Mouse (Mus musculus) yolk sac, embryonic 10.5 days (tissue): ENCODE results near the gene 2210407C18Rik.
A peak's percentile ranks its signal among the peaks of the same experiment; 100 is the strongest.

Source experiments
- DNase-seq: peaks from one replicate; pipeline ENCODE4 v3.0.0-alpha.2; 2017; ENCODE audit warnings: low spot score

The 2210407C18Rik gene

DNA sequence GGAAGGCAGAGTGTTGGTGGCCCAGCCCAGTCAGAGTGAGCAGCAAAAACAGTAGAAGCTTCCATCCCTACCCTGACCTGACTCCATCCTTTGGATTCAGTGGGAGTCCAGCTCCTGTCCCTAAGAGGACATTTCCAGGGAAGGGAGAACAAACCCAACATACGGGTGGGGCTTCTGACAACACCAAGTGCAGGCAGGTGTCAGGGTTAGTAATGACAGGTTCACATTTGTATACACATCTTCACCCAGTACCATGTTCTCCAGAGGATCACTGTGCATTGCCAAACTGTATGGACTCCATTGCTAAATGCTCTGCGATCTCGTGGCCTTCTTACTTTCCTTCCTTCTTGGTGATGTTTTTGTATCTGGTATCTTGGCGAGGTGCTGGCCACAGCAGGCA, at the start of gene 2210407C18Rik:
Gene 2210407C18Rik (minus strand): TSS at position 101 of the 400 bp plus-strand sequence.
- no peak for DNase-seq

DNA sequence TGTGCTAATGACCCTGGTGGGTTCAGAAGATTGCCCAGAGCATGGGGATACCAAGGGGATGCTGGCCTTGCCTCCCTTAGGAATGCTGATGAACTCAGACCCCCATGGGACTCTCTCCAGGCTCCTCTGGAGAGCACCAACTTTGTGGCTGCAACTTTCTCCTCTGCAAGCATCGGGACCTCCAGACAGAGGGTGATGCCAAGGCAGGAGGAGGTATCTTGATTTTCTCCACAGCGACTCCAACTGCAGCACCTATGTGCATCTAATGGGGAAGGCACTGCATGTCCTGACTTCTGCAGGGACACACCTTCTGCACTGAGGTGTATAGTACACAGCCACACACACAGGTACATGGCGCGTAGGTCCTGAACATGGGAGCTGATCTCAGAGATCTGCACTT, 42.7 kb upstream of the 2210407C18Rik start, which contains the start of gene Olfr322:
Gene Olfr322 (plus strand): TSS at position 187 of the 400 bp plus-strand sequence.
- no peak for DNase-seq

DNA sequence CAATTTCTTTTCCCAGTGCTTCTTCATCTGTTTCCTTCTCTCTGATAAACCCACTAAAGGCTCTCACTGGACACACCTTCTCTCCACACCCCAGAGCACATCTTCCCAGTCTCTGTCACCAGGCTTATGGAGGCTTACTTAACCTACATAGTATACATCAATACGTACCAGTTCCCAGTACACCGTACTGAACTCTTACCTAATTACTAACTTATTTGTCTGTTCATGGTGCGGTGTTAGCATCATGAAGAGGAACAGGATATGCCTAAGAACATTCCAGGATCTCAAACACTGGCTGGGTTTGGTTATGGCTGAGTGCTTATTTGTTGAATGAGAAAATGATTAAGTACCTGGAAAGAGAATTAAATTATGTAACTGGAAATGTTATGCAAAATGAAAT, 39.3 kb upstream of the 2210407C18Rik start:
- DNase-seq: no peak

DNA sequence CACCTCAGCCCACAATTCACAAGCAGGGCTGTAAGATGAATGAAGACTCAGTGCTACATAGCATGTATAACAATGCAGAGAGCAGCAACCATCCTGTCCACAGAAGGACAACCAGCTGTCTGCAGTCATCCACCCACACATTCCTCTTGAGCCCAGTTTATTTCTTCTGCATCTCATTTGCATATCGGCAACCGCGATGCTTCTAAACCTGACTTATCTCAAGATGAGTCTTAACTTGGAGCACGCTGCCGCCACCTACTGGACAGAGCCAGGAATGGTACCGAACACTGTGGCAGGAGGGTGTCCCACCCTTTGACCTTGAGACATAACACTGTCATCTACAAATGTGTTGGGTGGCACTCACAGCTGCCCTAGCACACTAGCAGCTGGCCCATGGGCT, 27.5 kb upstream of the 2210407C18Rik start:
- peak; percentile 21 for DNase-seq

DNA sequence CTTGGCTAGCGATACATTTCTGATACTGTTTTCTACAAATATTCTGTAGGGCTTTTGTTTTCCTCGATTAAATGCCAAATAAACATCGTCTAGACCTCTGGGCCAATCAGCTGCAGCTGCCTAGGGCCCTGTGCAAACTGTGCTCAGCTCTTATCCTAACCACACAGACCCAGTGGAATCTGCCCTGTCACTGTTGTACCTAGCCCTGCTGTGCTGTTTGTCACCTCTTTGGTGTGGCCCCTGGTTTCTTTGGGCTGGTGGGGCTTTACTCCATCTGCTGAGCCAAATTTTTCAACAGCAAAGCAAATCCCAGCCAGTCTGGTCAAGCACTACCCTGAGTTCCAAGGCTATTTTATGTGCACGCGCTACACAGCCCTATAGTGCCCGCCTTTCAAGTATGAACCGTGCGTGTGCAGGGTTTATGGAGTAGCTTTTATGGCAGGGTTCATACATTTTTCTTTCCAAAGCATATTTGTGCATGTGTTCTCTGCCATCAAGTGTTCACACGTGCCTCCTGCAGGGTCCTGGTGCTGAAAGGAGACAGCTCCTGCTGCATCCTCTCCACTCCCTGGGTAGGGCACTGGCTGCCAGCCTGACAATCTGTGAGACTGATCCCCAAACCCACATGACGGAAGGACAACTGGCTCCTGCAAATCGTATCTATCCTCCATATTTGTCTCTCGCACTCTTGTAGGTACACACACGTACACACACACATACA, 25.9 kb upstream of the 2210407C18Rik start:
- DNase-seq: peak; percentile 13

DNA sequence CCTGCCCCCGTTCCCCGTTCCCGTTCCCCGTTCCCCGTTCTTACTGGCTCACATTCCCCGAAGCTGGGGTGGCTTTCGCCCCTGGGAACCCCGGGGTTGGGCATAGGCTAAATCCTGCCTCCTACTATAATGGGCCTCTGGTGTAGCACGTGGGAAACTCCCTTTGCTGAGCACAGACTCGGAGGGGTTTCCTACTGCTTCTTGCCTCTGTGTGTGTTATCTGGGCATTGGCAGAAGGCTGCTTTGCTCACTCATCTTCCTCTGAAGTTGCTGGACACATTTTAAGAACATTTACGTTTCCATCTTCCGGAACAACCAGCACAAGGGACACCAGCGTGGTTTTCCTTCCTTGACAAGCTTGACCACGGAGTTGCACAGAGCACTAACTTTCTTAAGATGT, 25.2 kb upstream of the 2210407C18Rik start:
- no peak for DNase-seq

DNA sequence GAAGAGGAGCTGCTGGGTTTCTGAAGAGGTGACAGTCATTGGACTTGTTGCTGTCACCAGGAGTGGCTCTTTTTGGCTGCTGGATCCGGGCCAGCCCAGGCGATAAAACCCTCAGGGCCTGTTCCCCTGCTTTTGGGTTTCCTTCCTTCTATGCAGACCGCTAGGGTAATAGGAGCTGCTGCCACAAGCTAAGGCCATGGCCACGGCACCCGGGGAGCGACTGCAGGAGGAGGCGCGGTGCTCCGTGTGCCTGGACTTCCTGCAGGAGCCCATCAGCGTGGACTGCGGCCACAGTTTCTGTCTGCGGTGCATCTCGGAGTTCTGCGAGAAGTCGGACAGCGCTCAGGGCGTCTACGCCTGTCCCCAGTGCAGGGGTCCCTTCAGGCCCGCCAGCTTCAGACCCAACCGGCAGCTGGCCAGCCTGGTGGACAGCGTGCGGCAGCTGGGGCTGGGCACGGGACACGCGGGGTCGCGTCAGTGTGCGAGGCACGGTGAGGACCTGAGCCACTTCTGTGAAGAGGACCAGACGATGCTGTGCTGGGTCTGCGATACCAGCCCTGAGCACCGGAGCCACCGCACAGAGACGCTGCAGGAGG, 24.5 kb upstream of the 2210407C18Rik start, which contains the start of gene Trim58:
Gene Trim58 (plus strand): TSS at position 194 of the 596 bp plus-strand sequence.
- peak; percentile 13 for DNase-seq

DNA sequence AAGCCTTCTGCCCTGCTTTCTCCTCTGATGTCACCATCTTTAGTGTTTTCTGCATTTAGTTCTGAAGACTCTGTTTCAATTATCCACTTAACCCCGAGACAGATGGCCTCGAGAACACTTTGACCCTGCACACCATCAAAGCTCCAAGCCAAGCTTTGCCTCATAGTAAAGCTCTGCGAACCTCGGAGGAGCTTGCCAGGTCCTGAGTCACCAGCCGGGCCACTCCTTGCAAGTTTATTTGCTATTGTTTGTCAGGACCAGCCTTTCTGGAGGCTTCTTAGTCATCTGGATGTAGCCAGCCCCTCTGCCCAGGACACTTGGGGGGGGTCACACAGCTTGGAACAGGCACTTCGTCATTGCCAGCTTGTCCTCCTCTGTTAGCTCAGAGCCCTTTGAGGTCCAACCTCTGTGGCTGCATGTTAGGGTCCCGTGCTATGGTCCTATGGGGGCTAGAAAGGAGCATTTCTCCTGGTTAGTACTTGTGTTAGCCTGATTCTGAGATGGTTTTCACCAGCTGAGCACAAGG, 22.4 kb upstream of the 2210407C18Rik start:
- no peak for DNase-seq

DNA sequence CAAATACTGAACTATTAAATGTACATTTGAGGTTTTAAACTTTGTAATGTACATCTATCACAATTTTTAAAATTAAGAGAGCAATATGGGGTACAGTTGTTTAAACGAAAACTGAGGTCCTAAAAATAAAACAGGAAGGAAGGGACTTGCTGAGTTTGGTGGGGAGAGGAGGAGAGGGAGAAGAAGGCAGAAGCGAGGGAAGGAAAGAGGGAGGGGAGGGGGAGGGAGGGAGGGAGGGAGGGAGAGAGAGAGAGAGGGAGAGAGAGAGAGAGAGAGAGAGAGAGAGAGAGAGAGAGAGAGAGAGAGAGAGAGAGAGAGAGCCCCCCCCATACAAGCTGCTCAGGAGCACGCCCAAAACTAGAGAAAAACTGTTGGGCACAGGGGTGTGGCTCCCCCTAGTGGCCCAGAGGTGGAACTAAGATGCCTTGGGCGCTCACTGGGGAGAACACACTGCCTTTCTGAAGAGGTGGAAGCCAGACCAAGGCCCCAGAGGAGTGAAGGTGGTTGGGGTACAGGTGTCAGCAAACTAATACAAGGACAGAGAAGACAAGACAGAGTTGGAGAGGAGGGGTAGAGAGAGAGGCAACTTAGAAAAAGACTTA, 20.6 kb upstream of the 2210407C18Rik start:
- DNase-seq: peak; percentile 22

DNA sequence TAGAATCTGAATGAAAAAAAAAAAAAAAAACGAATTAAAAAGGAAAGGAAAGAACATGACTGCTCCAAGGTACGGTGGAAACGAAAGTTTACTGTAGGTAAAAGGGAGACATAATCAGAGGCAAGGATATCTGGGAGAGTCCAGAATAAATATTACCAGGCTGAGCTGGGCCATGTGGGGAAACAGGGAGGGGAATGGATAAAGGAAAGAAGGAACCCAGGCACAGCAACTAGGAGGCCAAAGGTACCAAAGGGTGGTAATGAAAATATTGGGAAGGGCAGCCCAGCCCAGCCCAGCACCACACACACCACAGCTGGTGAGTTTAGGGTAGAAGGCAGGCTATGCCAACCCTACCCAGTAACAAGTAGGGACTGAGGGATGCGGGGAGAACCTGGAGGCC, 19.0 kb upstream of the 2210407C18Rik start:
- DNase-seq: no peak

DNA sequence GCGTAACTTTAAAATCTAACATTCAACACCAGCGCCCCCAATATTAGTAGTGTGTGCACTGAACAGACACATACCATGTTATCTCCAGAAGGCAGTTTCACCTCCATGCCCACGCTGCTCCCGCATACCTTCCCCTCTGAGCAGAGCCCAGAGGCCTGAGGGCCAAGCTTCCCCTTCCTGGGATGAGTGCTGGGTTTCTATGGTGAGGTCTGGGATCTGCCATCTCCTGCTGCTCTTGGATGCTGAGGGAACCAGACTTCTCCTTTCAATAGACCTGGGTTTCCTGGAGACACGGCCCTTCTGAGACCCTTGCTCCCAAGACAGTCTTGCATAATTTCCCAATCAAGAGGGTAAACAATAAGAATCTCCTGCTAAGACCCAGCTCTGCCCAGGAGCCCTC, 14.5 kb upstream of the 2210407C18Rik start, which contains the start of gene Olfr323:
Gene Olfr323 (minus strand): TSS at position 101 of the 400 bp plus-strand sequence.
- no peak for DNase-seq

DNA sequence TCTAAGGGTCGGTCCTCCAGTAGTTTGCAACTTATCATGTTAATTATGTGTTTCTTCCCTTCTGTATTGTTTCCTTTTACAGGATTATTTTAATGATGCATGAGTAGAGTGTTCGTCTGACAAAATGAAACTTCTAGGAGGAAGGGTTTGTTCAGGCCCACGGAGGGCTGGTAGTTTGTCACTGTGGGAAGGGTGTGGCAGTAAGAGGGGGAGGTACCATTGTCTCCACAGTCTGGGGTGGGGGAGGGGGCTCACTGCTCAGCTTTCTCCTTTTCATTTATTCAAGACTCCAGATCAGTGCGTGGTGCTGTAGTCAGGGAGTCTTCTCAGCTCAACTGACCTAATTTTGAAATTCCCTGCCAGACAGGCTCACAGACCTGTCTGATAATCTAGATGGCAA, 10.3 kb upstream of the 2210407C18Rik start:
- DNase-seq: no peak

DNA sequence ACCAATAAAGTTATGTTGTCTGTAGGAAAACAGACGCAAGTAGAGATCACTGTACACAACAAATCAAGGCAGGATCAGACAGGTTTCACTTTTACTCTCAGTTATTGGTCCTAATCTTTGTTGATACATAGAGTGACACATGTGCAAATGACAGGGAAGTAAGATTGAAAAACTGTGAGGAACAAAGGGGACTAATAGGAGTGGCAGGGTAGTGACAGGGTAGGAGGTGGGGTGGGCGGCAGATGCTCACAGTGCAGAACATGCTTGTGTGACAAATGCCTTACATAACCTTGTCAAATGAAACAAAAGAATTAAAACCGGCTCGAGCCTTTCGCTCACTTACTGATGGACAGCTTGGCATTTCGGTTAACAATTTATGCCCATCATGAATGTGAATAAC, 2.9 kb upstream of the 2210407C18Rik start:
- no peak for DNase-seq

DNA sequence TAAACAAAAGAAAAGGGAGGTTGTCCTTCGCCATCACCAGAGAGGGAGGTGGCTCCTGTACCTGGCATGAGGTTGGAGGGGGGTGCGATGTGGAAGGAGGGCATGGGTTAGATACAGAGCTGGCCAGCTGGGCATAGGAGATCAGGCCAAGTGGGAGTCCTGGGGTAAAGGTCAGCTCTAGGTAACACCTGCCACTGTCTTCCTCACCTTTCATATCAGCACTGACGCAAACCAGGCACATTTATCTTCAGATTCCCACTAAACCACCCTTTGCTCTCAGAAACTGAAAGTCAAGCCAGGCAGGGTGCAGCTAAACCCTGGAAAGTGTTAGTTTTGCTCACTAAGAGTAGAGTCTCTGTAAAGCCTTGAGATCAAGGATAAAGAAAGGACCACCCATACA, 2.5 kb upstream of the 2210407C18Rik start:
- no peak for DNase-seq

DNA sequence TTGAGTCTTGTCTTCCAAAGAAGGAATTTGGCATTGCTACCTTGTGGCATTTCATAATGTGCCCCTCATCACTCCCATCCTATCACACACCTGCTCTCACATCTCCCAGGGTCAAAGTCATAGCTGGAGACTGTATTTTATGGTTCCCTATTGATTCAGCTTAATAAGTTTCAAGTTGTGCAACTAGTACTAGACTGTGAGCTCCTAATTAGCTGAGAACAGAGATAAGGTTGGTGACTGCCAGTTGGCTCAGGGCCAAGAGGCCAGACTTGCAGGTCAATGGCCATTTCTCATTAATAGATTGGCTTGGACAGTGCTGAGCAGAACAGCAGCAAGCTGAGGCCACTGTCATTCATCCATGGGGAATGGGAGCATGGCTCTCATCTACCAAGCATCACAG, 1.3 kb downstream of the 2210407C18Rik start:
- DNase-seq: no peak

DNA sequence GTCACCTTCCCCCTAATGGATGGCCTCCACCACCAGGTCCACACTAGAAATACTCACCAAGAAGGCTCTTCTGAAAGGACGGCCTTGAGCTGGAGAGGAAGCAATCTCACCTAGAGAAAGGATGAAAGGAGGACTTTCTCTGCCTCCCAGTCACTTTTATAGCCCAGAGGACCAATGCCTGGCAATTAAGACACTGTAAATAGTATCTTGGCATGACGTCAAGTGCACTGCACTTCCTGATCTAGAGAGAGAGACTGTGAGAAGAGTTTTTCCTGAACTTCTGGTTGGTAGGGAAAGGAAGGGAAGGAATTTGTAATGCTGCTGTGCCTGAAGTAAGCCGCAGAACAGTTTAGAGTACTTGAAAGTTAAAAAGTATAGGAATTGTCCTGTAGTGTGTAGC, 2.5 kb downstream of the 2210407C18Rik start:
- DNase-seq: no peak

DNA sequence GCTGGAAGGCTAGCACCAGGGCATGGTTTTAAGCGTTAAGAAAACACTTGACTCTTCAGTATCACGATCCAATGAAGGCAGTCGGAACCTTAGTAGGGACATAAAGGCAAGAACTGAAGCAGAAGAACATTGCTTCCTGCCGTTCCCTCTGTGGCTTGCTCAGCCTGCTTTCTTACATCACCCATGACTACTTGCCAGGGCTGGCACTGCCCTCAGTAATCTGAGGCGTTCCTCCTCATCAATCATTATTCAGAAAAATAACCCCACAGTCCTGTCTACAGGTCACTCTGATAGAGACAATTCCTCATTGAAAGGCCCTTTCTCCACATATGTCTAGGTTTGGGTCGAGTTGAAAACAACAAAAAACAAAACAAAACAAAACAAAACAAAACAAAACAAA, 8.8 kb downstream of the 2210407C18Rik start:
- no peak for DNase-seq

DNA sequence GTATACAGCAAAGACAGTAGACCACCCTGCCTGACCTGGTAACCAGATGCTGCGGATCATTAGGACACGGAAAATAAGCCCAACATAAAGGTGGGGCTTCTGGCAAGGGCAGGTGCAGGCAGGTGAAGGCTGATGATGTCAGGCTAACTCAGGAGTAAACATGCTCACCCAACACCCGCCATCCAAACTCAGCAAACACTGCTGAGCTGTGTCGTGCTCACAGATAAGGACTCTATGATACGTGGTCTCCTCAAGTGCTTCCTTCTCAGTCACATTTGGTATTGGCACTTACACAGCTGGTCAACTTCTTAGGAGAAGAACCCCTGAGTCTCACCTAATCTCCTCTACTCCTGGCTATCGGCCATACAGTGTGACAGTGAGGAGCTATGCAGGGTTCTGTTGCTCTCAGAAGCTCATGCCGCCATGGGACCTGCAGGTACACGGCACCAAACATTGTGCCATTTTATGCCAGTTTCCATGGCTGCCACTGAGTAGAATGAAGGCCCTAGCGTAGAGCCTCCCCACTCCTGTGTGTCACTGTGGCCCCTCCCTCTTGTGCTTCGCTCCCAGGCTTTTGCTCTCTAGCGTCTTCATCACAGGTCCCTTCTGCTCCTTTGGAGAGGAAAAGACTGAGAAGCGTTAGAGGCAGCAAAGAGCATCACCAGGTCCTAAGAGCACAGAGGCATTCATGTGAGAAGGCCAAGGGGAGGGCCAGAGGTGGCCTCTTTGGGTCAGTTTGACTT, 9.5 kb downstream of the 2210407C18Rik start:
- no peak for DNase-seq

DNA sequence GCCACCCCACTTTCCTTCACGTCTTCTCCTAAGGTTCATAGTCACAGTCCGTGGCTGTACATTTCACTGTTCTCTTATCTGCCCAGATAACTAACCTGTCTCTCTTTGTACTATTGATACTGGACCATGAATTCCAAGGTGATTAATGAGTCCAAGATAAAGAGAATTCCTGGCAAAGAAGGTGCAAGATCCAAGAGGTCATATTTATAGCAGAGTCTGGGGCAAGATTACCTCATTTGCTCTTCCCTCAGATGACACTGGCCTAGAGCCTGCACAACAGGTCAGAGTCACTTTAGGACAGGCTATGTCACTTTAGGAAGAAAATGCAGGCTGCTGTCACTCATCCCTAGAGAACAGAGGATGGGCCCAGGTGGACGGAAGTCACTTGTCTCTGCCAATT, 10.6 kb downstream of the 2210407C18Rik start:
- peak; percentile 9 for DNase-seq

DNA sequence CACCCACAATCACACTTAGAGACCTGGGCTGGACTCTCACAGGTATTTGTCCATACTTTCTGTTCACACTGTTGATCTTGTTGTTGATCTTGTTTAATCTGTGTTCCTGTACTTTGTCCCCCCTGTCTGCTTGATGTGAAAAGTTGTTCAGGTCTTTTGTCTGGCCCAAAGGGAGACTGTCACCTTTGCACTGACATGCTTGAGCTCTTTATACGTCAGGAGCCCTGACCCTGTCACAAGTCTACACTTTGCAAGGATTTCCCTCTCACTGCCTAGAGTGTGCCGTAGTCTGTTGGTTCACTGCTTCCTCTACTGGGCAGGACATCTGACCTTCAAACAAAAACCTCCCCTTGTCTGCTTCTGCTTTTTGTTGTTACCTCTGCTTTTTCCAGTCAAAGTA, 11.2 kb downstream of the 2210407C18Rik start:
- DNase-seq: peak; percentile 22

DNA sequence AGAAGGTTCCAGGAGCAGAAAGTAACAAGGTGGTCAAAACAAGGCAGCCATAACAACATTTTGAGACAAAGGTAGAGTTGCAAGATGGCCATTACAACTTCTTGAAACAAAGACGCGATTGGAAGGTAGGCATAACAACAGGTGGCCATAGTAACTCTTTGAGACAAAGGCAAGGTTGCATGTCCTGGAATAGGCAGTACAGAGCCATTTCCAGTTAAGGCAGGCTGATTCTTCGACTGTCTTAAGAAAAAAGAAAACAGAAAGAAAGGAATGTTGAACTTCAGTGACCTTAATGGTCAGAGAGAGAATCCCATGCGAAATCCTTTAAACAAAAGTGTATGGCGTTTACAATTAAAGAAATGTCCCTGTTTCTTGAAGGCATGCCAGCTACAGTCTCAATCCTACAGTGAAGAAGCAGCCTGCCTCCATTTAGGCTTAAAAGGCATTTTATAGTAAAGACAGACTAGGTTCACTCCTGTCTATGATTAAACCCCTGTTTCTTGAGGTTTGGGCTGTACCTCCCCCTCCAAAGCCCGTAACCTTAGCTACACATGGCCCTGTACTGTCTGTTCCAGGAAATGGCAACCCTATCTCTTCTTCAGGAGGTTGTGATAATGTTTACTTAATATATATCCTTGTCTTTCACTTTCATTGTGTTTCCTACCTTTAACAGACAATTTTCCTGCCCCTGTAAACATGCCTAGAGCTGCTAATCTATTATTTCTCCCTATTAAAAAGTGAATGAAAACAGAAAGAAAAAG, 12.9 kb downstream of the 2210407C18Rik start:
- DNase-seq: no peak
